Mouse (Mus musculus) cerebral cortex, adult 2 months (tissue): ENCODE measurements around the gene Cys1.

ENCODE experiments used
- WGBS: fragments of 180-500 bp; shearing (Covaris S2); methylation state at CpG from one replicate; pipeline ENCODE4 v1.1.7; 2018; 5-methylcytosine and 5-hydroxymethylcytosine counted together

The Cys1 gene

GRCm38 (mm10) chr12:24697484-24698204 lies 16.0 kb upstream of the Cys1 start:
- WGBS = 56% methylated on average over 8 of the region's 8 CpGs

- WGBS = 34% methylated on average over 16 of the region's 16 CpGs
These were observed 15.2 kb upstream of the Cys1 start for GRCm38 (mm10) chr12:24696500-24697483.

- 90% methylated on average over 3 of the region's 3 CpGs for WGBS
These were observed 8.7 kb upstream of the Cys1 start for GRCm38 (mm10) chr12:24690351-24690750.

GRCm38 (mm10) chr12:24686696-24687346 lies 5.2 kb upstream of the Cys1 start:
- 85% methylated on average over 11 of the region's 11 CpGs for WGBS

GRCm38 (mm10) chr12:24686038-24686695 lies 4.6 kb upstream of the Cys1 start:
- WGBS = 85% methylated on average over 6 of the region's 6 CpGs

GRCm38 (mm10) chr12:24683461-24683860 lies 1.8 kb upstream of the Cys1 start:
- 69% methylated on average over 7 of the region's 7 CpGs for WGBS

GRCm38 (mm10) chr12:24682563-24682962 lies 950 bp upstream of the Cys1 start:
- 22% methylated on average over 8 of the region's 8 CpGs for WGBS

GRCm38 (mm10) chr12:24680492-24681285 lies 924 bp downstream of the Cys1 start:
- WGBS = under 1% methylated on average over 60 of the region's 61 CpGs

- 12% methylated on average over 9 of the region's 9 CpGs for WGBS
These were observed 1.5 kb downstream of the Cys1 start for GRCm38 (mm10) chr12:24680096-24680491.

- WGBS = 92% methylated on average over 5 of the region's 5 CpGs
These were observed 19.5 kb downstream of the Cys1 start for GRCm38 (mm10) chr12:24662131-24662530.

- 71% methylated on average over 4 of the region's 4 CpGs for WGBS
These were observed 20.5 kb downstream of the Cys1 start for GRCm38 (mm10) chr12:24661100-24661499.

- 93% methylated on average over 9 of the region's 9 CpGs for WGBS
These were observed 21.7 kb downstream of the Cys1 start for GRCm38 (mm10) chr12:24659923-24660322.

- 87% methylated on average over 4 of the region's 4 CpGs for WGBS
These were observed 22.6 kb downstream of the Cys1 start for GRCm38 (mm10) chr12:24658998-24659397.

- WGBS = 58% methylated on average over 3 of the region's 3 CpGs
These were observed 25.2 kb downstream of the Cys1 start for GRCm38 (mm10) chr12:24656436-24656835.

GRCm38 (mm10) chr12:24654065-24654862 lies 27.3 kb downstream of the Cys1 start:
- WGBS = 61% methylated on average over 16 of the region's 16 CpGs

- 3% methylated on average over 36 of the region's 36 CpGs for WGBS
These were observed 29.8 kb downstream of the Cys1 start for GRCm38 (mm10) chr12:24651642-24652342.

GRCm38 (mm10) chr12:24651063-24651557 lies 30.5 kb downstream of the Cys1 start, which contains the start of gene Klf11:
TSS of gene Klf11 (plus strand) at chr12:24651274.
- 1% methylated on average over 68 of the region's 68 CpGs for WGBS

- 5% methylated on average over 22 of the region's 22 CpGs for WGBS
These were observed 31.1 kb downstream of the Cys1 start for GRCm38 (mm10) chr12:24650415-24651062.
